Mouse (Mus musculus) mouse embryonic stem cell (cell line): Measurements from ENCODE around the gene Cpsf3.

ENCODE experiments used
- in situ Hi-C, 2 experiments: fragments of 300-500 bp; cut with MboI; formaldehyde crosslinking; loops; 1 replicate in 1 of 2; 3 replicates in 1 of 2; pipeline ENCODE4 v1.14.3; 2019 to 2020; ENCODE audit warnings: low sequenced_read_pairs in 2 of 2, low pct_unique_long_range_greater_than_20kb in 1 of 2, mixed read lengths in 1 of 2; ENCODE audit not compliant: unreplicated experiment in 1 of 2

The Cpsf3 gene

GRCm38 (mm10) chr12:21325266-21325665 lies 40.1 kb downstream of the Cpsf3 start:
- in situ Hi-C loops: no loop called here

GRCm38 (mm10) chr12:21326325-21326724 lies 41.1 kb downstream of the Cpsf3 start:
- in situ Hi-C loops: no loop called here

GRCm38 (mm10) chr12:21329661-21330400 lies 44.6 kb downstream of the Cpsf3 start:
- in situ Hi-C loops: no loop called here

- in situ Hi-C loops: no loop called here
Observed at GRCm38 (mm10) chr12:21330961-21331576, 45.9 kb downstream of the Cpsf3 start.

- in situ Hi-C loops: no loop called here
Observed at GRCm38 (mm10) chr12:21331711-21332110, 46.5 kb downstream of the Cpsf3 start.

GRCm38 (mm10) chr12:21333021-21333420 lies 47.8 kb downstream of the Cpsf3 start:
- in situ Hi-C loops: no loop called here

- in situ Hi-C loops: no loop called here
Observed at GRCm38 (mm10) chr12:21333766-21334165, 48.6 kb downstream of the Cpsf3 start.

- in situ Hi-C loops: no loop called here
Observed at GRCm38 (mm10) chr12:21335869-21336268, 50.7 kb downstream of the Cpsf3 start.

- in situ Hi-C loops: no loop called here
Observed at GRCm38 (mm10) chr12:21337171-21337570, 52.0 kb downstream of the Cpsf3 start.

- in situ Hi-C loops: no loop called here
Observed at GRCm38 (mm10) chr12:21340674-21341073, 55.5 kb downstream of the Cpsf3 start.

- in situ Hi-C loops: no loop called here
Observed at GRCm38 (mm10) chr12:21346972-21347371, 61.8 kb downstream of the Cpsf3 start.

- in situ Hi-C loops: no loop called here
Observed at GRCm38 (mm10) chr12:21350113-21350876, 65.1 kb downstream of the Cpsf3 start.

- in situ Hi-C loops: no loop called here
Observed at GRCm38 (mm10) chr12:21353681-21354080, 68.5 kb downstream of the Cpsf3 start.

GRCm38 (mm10) chr12:21362686-21363085 lies 77.5 kb downstream of the Cpsf3 start:
- in situ Hi-C loops: no loop called here

- in situ Hi-C loops: no loop called here
Observed at GRCm38 (mm10) chr12:21363195-21363594, 78.0 kb downstream of the Cpsf3 start.
